Mouse (Mus musculus) kidney, adult 2 months (tissue): ENCODE results near the gene Wwox. TPM values are rescaled to one million over a fixed set of nuclear protein-coding genes. Genes with fewer than 3 reads are reported as not detected.

Experiments used
- DNase-seq: peaks from one replicate; pipeline ENCODE4 v3.0.0; 2021
- H3K27ac ChIP-seq: fragments of 200-500 bp; 2 replicates; pipeline ENCODE4 v1.5.1; 2012; ENCODE audit warnings: low read depth, low read length, control low read depth, inconsistent platforms; ENCODE audit not compliant: insufficient read depth
- H3K27me3 ChIP-seq: fragments of 200-500 bp; replicated peaks from 2 replicates; pipeline ENCODE4 v1.6.1; 2012; ENCODE audit warnings: mild to moderate bottlenecking, moderate library complexity, low read length, inconsistent platforms; ENCODE audit not compliant: control insufficient read depth, insufficient read depth
- H3K36me3 ChIP-seq: fragments of 200-500 bp; 2 replicates; pipeline ENCODE4 v1.6.1; 2012; ENCODE audit warnings: mild to moderate bottlenecking, moderate library complexity, low read length, inconsistent platforms; ENCODE audit not compliant: control insufficient read depth, insufficient read depth
- H3K4me1 ChIP-seq: fragments of 200-500 bp; 2 replicates; pipeline ENCODE4 v1.6.1; 2011; ENCODE audit warnings: low read length; ENCODE audit not compliant: control insufficient read depth, insufficient read depth
- H3K4me3 ChIP-seq: fragments of 200-500 bp; 2 replicates; pipeline ENCODE4 v1.5.1; 2011; ENCODE audit warnings: mild to moderate bottlenecking, low read depth, low read length, control low read depth; ENCODE audit not compliant: insufficient read depth
- CTCF ChIP-seq: fragments of 200-500 bp; conservative IDR thresholded peaks from 2 replicates; pipeline ENCODE4 v1.5.1; 2011; ENCODE audit warnings: low read depth, mild to moderate bottlenecking, control low read depth, low read length, moderate library complexity, mixed read lengths; ENCODE audit not compliant: insufficient read depth, insufficient read length
- POLR2A ChIP-seq: fragments of 200-500 bp; IDR thresholded peaks from one replicate; pipeline ENCODE4 v1.6.1; 2011; ENCODE audit warnings: low read depth, low read length, control low read depth
- WGBS: fragments of 180-500 bp; shearing (Covaris S2); methylation state at CpG from one replicate; pipeline ENCODE4 v1.1.7; 2018; 5-methylcytosine and 5-hydroxymethylcytosine counted together
- polyA plus RNA-seq: library from polyadenylated mRNA; depleted of rRNA; stranded (reverse); fragments of >200 nt; gene quantifications from 2 replicates; pipeline ENCODE4 v1.2.3, GENCODE M21; 2012

The Wwox gene
- polyA plus RNA-seq, 1 experiment: 15.3 TPM

DNA sequence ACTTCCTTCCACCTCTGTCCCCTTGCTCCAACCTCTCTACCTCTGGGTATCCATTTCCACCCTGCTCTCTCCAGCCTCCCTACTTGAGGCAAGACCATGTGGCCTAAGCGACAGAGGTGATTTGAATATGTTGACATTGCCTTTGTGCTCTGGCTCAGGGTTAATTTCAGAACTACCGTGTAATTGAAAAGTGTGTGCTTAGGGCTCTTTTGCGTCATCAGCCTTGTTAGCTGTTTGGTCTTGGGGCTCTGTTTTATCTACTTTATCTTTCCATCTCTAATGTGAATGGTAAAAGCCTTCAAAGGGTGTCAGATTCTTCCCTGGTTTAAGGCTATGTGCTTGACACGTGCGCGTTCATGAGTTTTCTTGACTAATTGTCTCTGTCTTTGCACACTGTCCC, 226.1 kb downstream of the Wwox start:
- no peak for DNase-seq
- Histone ChIP-seq H3K27me3 (no peaks in the 10 kb centered on the region), H3K4me1 (no peaks in the 10 kb centered on the region), H3K27ac (no peak overlapping the region), H3K4me3 (no peak overlapping the region), H3K36me3 (no peaks in the 10 kb centered on the region)
- WGBS: 80% methylated on average over 6 of the region's 6 CpGs
- no peak for TF ChIP-seq CTCF
- no peak for TF ChIP-seq POLR2A

DNA sequence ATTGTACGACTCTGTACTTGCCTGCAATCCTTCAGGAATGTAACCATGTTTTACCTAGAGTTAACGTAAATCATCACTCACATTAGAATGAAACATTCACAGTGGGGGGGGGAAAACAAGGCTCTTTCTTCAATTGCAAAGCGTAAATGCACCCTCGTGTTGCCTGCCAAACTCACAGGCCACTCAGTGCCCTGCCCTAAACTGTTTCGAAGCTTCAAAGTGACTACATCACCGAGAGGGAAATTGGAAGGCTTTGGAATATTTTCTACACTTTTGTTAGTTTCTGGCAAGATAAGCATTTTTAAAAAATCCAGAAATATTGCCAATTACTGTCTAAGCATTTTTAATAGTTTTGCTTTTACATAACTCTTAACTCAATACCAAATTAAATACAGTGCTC, 231.3 kb downstream of the Wwox start:
- H3K27ac ChIP-seq: no peak overlapping the region
- H3K36me3 ChIP-seq: no peaks in the 10 kb centered on the region
- DNase-seq: no peak
- H3K4me3 ChIP-seq: no peak overlapping the region
- no peak for TF ChIP-seq CTCF
- TF ChIP-seq POLR2A: no peak
- no peaks in the 10 kb centered on the region for H3K27me3 ChIP-seq
- no peaks in the 10 kb centered on the region for H3K4me1 ChIP-seq
- WGBS: 80% methylated on average over 6 of the region's 6 CpGs

DNA sequence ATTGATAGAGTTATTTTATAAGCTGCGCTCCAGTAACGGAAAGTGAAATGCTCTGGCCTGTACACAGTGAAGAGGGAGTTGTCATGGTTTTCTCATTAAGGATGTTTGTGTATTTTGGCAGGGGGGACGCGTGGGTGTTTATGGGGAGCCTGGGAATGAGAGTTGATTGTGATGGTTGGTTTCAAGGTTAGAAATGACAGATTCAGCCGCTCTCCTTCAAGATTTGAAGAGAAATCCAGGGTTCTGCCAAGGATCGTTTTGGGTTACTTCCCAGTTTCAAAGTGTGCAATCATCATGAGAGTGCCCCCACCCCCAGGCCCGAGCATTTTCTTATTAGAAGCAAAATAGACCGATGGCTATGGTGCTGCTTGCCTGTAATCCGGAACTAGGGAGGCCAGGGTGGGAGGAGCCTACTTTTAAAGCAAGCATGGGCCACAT, 231.8 kb downstream of the Wwox start:
- WGBS: 54% methylated on average over 9 of the region's 9 CpGs
- Histone ChIP-seq H3K4me1 (no peaks in the 10 kb centered on the region), H3K27me3 (no peaks in the 10 kb centered on the region), H3K36me3 (no peaks in the 10 kb centered on the region), H3K27ac (no peak overlapping the region), H3K4me3 (no peak overlapping the region)
- TF ChIP-seq POLR2A (no peak), CTCF (no peak)
- DNase-seq: no peak

DNA sequence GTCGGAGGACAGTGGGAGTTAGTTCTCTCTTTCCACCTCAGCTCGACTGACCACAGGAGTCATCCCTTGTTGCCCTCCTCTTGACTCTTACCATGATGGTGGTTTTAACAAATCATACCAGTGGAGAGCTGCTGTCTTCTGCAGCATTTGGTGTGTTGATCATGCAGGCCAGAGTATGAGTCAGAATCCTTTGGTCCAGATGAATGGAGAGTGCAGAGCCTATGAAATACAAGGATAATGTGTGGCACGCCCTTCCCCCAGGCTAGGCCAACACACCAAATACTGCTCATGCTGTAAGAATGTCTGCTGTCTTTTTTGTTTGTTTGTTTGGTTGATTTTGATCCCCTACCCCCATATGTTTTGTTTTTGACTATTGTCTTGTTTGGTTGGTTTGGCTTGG, 234.0 kb downstream of the Wwox start:
- Histone ChIP-seq H3K4me1 (no peaks in the 10 kb centered on the region), H3K36me3 (no peaks in the 10 kb centered on the region), H3K4me3 (no peak overlapping the region), H3K27me3 (no peaks in the 10 kb centered on the region), H3K27ac (no peak overlapping the region)
- WGBS: 91% methylated on average over 3 of the region's 3 CpGs
- no peak for DNase-seq
- no peak for TF ChIP-seq POLR2A
- no peak for TF ChIP-seq CTCF

DNA sequence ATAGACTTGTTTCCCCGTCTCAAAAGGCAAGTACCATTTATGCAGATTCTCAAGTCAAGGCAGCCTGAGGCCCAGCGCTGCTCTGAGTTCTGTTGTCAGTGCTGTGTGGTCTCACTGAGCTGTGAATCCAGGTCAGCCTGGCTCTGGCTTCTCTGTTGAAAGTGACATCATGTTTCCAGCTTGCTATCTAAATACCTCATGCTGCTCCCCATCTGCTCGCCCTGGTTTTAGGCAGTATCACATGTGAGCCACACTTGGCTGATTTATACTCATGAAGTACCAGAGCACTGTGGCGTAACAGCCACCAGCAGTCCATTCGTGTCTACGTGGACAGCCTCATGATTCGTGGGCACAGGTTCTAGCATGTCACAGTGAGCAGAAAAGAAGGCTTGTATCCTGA, 235.7 kb downstream of the Wwox start:
- no peaks in the 10 kb centered on the region for H3K36me3 ChIP-seq
- no peak overlapping the region for H3K27ac ChIP-seq
- H3K4me1 ChIP-seq: no peaks in the 10 kb centered on the region
- 73% methylated on average over 7 of the region's 7 CpGs for WGBS
- no peak for DNase-seq
- no peaks in the 10 kb centered on the region for H3K27me3 ChIP-seq
- H3K4me3 ChIP-seq: no peak overlapping the region
- TF ChIP-seq CTCF (no peak), POLR2A (no peak)

DNA sequence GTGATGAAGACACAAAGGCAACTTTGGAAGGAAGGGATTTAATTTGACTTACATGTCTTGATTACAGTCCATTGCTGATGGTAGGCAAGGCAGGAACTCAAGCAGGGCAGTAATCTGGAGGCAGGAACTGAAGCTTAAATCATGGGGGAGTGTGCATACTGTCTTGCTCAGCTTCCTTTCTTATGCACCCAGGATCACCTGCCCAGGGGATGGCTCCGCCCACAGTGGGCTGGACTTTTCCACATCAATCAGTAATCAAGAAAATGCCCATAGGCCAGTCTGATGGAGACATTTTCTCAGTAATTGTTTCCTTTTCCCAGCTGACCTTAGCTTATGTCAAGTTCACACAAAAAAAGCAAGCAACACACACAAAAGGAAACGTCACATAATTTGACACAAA, 237.5 kb downstream of the Wwox start:
- TF ChIP-seq POLR2A: no peak
- TF ChIP-seq CTCF: no peak
- peak; percentile 10 for DNase-seq
- no peak overlapping the region for H3K4me3 ChIP-seq
- no peak overlapping the region for H3K27ac ChIP-seq
- WGBS: 84% methylated on average over 2 of the region's 2 CpGs
- no peaks in the 10 kb centered on the region for H3K27me3 ChIP-seq
- H3K4me1 ChIP-seq: no peaks in the 10 kb centered on the region
- H3K36me3 ChIP-seq: no peaks in the 10 kb centered on the region

DNA sequence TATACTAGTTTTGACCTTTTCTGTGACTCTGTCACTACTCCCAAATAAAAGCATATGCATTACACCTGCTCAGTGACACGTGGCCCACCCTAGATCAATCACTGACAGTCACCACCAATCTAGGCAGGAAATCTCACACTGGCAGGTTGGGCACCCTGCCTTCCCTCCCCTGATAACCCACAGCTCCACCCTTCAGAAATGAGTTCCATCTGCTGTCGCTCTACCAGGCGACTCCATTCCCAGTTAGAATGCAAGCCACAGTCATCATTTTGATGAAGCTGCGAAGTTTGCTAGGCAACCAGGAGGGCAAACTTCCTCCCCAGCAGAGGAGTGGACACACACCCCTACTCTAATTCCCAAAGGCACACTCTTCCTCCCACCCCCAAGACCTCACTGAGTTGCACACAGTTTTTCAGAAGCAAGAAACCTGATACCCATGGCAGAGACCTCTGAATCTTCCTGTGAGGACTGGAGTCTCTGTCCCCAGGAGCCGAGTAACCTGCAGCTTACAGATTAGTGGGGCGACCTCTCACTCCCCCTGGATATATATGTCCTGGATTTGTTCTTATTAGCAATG, 238.2 kb downstream of the Wwox start:
- TF ChIP-seq POLR2A: no peak
- TF ChIP-seq CTCF: no peak
- no peak for DNase-seq
- H3K27ac ChIP-seq: no peak overlapping the region
- no peaks in the 10 kb centered on the region for H3K36me3 ChIP-seq
- no peak overlapping the region for H3K4me3 ChIP-seq
- H3K4me1 ChIP-seq: no peaks in the 10 kb centered on the region
- H3K27me3 ChIP-seq: no peaks in the 10 kb centered on the region
- WGBS: 82% methylated on average over 6 of the region's 6 CpGs
